Mouse (Mus musculus) myocyte (in vitro differentiated cells): ENCODE measurements around the gene Pced1b. TPM values are rescaled to one million over a fixed set of nuclear protein-coding genes. Genes with fewer than 3 reads are reported as not detected.

Experiments used
- H3K27me3 ChIP-seq: one replicate; pipeline ENCODE4 v1.6.1; 2011; ENCODE audit not compliant: control insufficient read depth, insufficient read depth, insufficient read length
- H3K36me3 ChIP-seq: one replicate; pipeline ENCODE4 v1.6.1; 2011; ENCODE audit not compliant: control insufficient read depth, insufficient read depth
- H3K4me2 ChIP-seq: one replicate; pipeline ENCODE4 v1.6.1; 2011; ENCODE audit warnings: low read depth, control low read depth
- H3K4me3 ChIP-seq: one replicate; pipeline ENCODE4 v1.5.1; 2011; ENCODE audit warnings: mild to moderate bottlenecking, control low read depth, moderate library complexity
- H3K79me2 ChIP-seq: one replicate; pipeline ENCODE4 v1.6.1; 2011; ENCODE audit not compliant: control insufficient read depth, insufficient read depth
- H3ac ChIP-seq: one replicate; pipeline ENCODE4 v1.6.1; 2011; ENCODE audit not compliant: control insufficient read depth, insufficient read length
- CEBPB ChIP-seq: IDR thresholded peaks from 2 replicates; pipeline ENCODE4 v1.6.1; 2011; ENCODE audit warnings: mild to moderate bottlenecking, moderate library complexity; ENCODE audit not compliant: poor library complexity, insufficient read depth, severe bottlenecking
- MAX ChIP-seq: IDR thresholded peaks from one replicate; pipeline ENCODE4 v1.6.1; 2011; ENCODE audit warnings: low read depth, mild to moderate bottlenecking, control low read depth
- MYOD1 ChIP-seq, 3 experiments: IDR thresholded peaks; one replicate each; pipeline ENCODE4 v1.6.1; 2011; ENCODE audit warnings: control low read depth in 2 of 3, low read depth in 2 of 3, mild to moderate bottlenecking in 2 of 3, moderate library complexity in 1 of 3; ENCODE audit not compliant: insufficient read length in 2 of 3, control insufficient read depth in 1 of 3
- MYOG ChIP-seq, 3 experiments: IDR thresholded peaks; one replicate each; pipeline ENCODE4 v1.6.1; 2011; ENCODE audit warnings: control low read depth in 2 of 3, low read depth in 2 of 3, mild to moderate bottlenecking in 2 of 3; ENCODE audit not compliant: insufficient read length in 2 of 3, control insufficient read depth in 1 of 3, insufficient read depth in 1 of 3
- POLR2A ChIP-seq: IDR thresholded peaks from one replicate; pipeline ENCODE4 v1.6.1; 2011; ENCODE audit warnings: low read depth, mild to moderate bottlenecking, control low read depth, moderate library complexity; ENCODE audit not compliant: insufficient read length
- POLR2AphosphoS2 ChIP-seq: IDR thresholded peaks from one replicate; pipeline ENCODE4 v1.6.1; 2011; ENCODE audit warnings: low read depth, control low read depth; ENCODE audit not compliant: insufficient read length
- REST ChIP-seq: IDR thresholded peaks from one replicate; pipeline ENCODE4 v1.6.1; 2011; ENCODE audit warnings: mild to moderate bottlenecking, control low read depth, moderate library complexity; ENCODE audit not compliant: insufficient read depth, insufficient read length
- SRF ChIP-seq: IDR thresholded peaks from one replicate; pipeline ENCODE4 v1.6.1; 2011; ENCODE audit warnings: low read depth; ENCODE audit not compliant: control insufficient read depth, insufficient read length
- TCF12 ChIP-seq: IDR thresholded peaks from one replicate; pipeline ENCODE4 v1.6.1; 2011; ENCODE audit warnings: mild to moderate bottlenecking, control low read depth; ENCODE audit not compliant: poor library complexity, insufficient read depth, severe bottlenecking
- TCF3 ChIP-seq: IDR thresholded peaks from one replicate; pipeline ENCODE4 v1.6.1; 2011; ENCODE audit warnings: low read depth, control low read depth; ENCODE audit not compliant: insufficient read length
- USF1 ChIP-seq: IDR thresholded peaks from one replicate; pipeline ENCODE4 v1.6.1; 2011; ENCODE audit warnings: low read depth, mild to moderate bottlenecking, control low read depth, moderate library complexity
- polyA plus RNA-seq: library from polyadenylated mRNA; unstranded; fragments of >200 nt; fragmentation: generic; extraction: Trizol; gene quantifications from one replicate; pipeline ENCODE4 v1.2.1, GENCODE M21; 2012; ENCODE audit warnings: missing spikeins

The Pced1b gene
- polyA plus RNA-seq, 1 experiment, result 0.68 TPM

GRCm38 (mm10) chr15:97259968-97260597 is 13.2 kb downstream of the Pced1b start:
- Histone ChIP-seq H3K4me3 (no peak overlapping the region), H3K27me3 (no peaks in the 10 kb centered on the region), H3K4me2 (no peak overlapping the region), H3K79me2 (no peaks in the 10 kb centered on the region), H3K36me3 (no peaks in the 10 kb centered on the region), H3ac (no peak overlapping the region)
- no peak for TF ChIP-seq POLR2AphosphoS2
- TF ChIP-seq CEBPB, result peak; percentile 53; the same call in 1 of the 2 replicates

- TF ChIP-seq TCF3 (no peak), CEBPB (no peak), MAX (no peak), SRF (no peak)
- H3K4me2 ChIP-seq, result no peak overlapping the region
Observed at GRCm38 (mm10) chr15:97262251-97262650, 15.3 kb downstream of the Pced1b start.

GRCm38 (mm10) chr15:97266236-97266845 is 19.4 kb downstream of the Pced1b start:
- Histone ChIP-seq H3K27me3 (no peaks in the 10 kb centered on the region), H3K4me2 (no peak overlapping the region), H3K4me3 (no peak overlapping the region), H3ac (no peak overlapping the region), H3K79me2 (no peaks in the 10 kb centered on the region), H3K36me3 (no peaks in the 10 kb centered on the region)
- TF ChIP-seq MAX (no peak), POLR2AphosphoS2 (no peak), CEBPB (no peak), MYOD1 (IDR thresholded peaks at IDR 0.05; ENCODE audit: control insufficient read depth in 1 of 3, insufficient read length in 2 of 3, low read depth in 2 of 3) (no peak), MYOG (IDR thresholded peaks at IDR 0.05; ENCODE audit: control insufficient read depth in 1 of 3, insufficient read depth in 1 of 3, insufficient read length in 2 of 3, low read depth in 2 of 3) (no peak), TCF12 (no peak), REST (no peak), USF1 (no peak)

More at GRCm38 (mm10) chr15:97262251-97262650, 15.3 kb downstream of the Pced1b start:
- Histone ChIP-seq H3K27me3 (no peaks in the 10 kb centered on the region), H3K36me3 (no peaks in the 10 kb centered on the region), H3ac (no peak overlapping the region), H3K79me2 (no peaks in the 10 kb centered on the region), H3K4me3 (no peak overlapping the region)

GRCm38 (mm10) chr15:97267094-97267695 is 20.3 kb downstream of the Pced1b start:
- Histone ChIP-seq H3K4me2 (no peak overlapping the region), H3K4me3 (no peak overlapping the region), H3ac (no peak overlapping the region), H3K27me3 (no peaks in the 10 kb centered on the region), H3K36me3 (no peaks in the 10 kb centered on the region), H3K79me2 (no peaks in the 10 kb centered on the region)
- TF ChIP-seq TCF12 (no peak), MAX (no peak)

DNA sequence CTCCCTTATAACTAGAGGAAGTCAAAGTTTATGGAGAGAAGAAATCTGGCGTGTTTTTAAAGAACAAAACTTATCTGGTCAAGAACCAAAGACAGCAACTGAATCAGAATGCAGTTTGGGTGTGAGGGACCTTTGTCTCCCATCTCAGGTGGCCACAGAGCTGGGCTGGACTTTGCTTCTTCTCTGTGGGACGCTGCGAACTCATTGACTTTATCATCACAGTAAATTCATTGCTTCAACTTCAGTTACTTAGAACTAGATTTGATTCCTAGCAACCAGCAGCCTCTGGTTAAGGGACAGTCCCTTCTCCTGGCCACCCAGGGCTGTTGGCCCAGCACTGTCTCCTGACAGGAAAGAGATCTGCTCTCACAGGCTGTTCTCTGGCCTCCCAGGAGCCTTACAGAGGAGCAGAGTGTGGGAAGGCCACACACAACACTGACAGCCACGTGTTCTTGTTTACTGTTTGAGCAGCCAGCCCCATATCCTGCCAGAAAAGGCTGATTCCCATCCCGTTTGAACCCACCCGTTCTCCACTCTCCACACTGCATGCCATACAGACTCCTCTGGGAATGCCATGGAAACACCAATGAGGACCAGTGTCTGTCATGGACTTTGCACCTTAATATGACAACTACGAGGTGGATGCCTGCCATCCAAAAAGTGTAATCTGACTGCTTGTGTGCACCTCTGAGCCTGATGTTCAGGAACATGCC is 25.2 kb downstream of the Pced1b start:
- H3ac ChIP-seq, result no peak overlapping the region
- H3K4me3 ChIP-seq, result no peak overlapping the region
- H3K79me2 ChIP-seq, result no peaks in the 10 kb centered on the region
- no peaks in the 10 kb centered on the region for H3K27me3 ChIP-seq
- H3K36me3 ChIP-seq, result no peaks in the 10 kb centered on the region
- H3K4me2 ChIP-seq, result no peak overlapping the region
- TF ChIP-seq SRF (no peak), MAX (no peak), MYOD1 (IDR thresholded peaks at IDR 0.05; ENCODE audit: control insufficient read depth in 1 of 3, insufficient read length in 2 of 3, low read depth in 2 of 3) (no peak), REST (no peak)

DNA sequence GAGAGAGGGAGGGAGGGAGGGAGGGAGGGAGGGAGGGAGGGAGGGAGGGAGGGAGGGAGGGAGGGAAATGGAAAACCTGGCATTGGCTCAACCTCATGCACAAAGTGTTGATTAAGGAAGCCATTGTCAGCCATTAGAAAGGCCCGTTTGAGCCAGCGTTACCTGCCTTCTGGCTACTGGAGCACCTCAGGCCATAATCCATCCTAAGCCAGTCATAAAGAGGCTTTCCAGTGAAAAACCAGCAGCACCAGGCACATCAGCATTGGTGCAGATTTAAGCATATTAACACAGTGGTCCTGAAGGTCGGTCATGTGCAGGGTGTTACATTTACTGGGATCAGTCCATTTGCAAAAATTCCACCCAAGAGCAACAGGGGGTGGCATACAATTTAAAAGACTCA is 25.9 kb downstream of the Pced1b start:
- no peaks in the 10 kb centered on the region for H3K36me3 ChIP-seq
- TF ChIP-seq POLR2AphosphoS2, result no peak
- no peak for TF ChIP-seq SRF
- no peak for TF ChIP-seq POLR2A
- H3K27me3 ChIP-seq, result no peaks in the 10 kb centered on the region
- no peak overlapping the region for H3ac ChIP-seq
- H3K4me3 ChIP-seq, result no peak overlapping the region
- H3K4me2 ChIP-seq, result no peak overlapping the region
- no peaks in the 10 kb centered on the region for H3K79me2 ChIP-seq
